Mouse (Mus musculus) hindbrain, embryonic 11.5 days (tissue): ENCODE results near the gene 1700056E22Rik. TPM values are rescaled to one million over a fixed set of nuclear protein-coding genes. Genes with fewer than 3 reads are reported as not detected.

Experiments
- ATAC-seq: fragments of 200-750 bp; cut with Nextera tagmentation; 2 replicates; pipeline ENCODE4 v1.8.0; 2017; ENCODE audit warnings: mild to moderate bottlenecking, moderate TSS enrichment, moderate library complexity; ENCODE audit not compliant: low FRiP score
- DNase-seq: peaks from one replicate; pipeline ENCODE4 v3.0.0-alpha.2; 2015; ENCODE audit warnings: low spot score
- H3K27ac ChIP-seq: fragments of 300-500 bp; sonication (generic); 2 replicates; pipeline ENCODE4 v1.5.1; 2014; ENCODE audit warnings: mild to moderate bottlenecking, low read depth, low read length
- H3K27me3 ChIP-seq: fragments of 300-500 bp; sonication (generic); 2 replicates; pipeline ENCODE4 v1.6.1; 2014; ENCODE audit warnings: mild to moderate bottlenecking, low read length, moderate library complexity, mixed read lengths; ENCODE audit not compliant: control insufficient read depth, insufficient read depth
- H3K36me3 ChIP-seq: fragments of 300-500 bp; sonication (generic); 2 replicates; pipeline ENCODE4 v1.6.1; 2014; ENCODE audit warnings: mild to moderate bottlenecking, low read length, moderate library complexity, mixed read lengths; ENCODE audit not compliant: control insufficient read depth, insufficient read depth
- H3K4me1 ChIP-seq: fragments of 300-500 bp; sonication (generic); replicated peaks from 2 replicates; pipeline ENCODE4 v1.6.1; 2014; ENCODE audit warnings: low read length, mixed read lengths; ENCODE audit not compliant: control insufficient read depth, insufficient read depth
- H3K4me2 ChIP-seq: fragments of 300-500 bp; sonication (generic); replicated peaks from 2 replicates; pipeline ENCODE4 v1.6.1; 2014; ENCODE audit warnings: mild to moderate bottlenecking, low read depth, low read length
- H3K4me3 ChIP-seq: fragments of 300-500 bp; sonication (generic); 2 replicates; pipeline ENCODE4 v1.5.1; 2014; ENCODE audit warnings: low read depth, low read length
- H3K9ac ChIP-seq: fragments of 300-500 bp; sonication (generic); 2 replicates; pipeline ENCODE4 v1.6.1; 2014; ENCODE audit warnings: low read depth, low read length
- H3K9me3 ChIP-seq: fragments of 300-500 bp; sonication (generic); 2 replicates; pipeline ENCODE4 v1.6.1; 2016; ENCODE audit warnings: low read length; ENCODE audit not compliant: control insufficient read depth
- WGBS: fragments of 180-500 bp; shearing (Covaris S2); extraction: QIAGEN DNeasy Blood & Tissue Kit; methylation state at CpG from one replicate; pipeline ENCODE4 v1.1.7; 2014; 5-methylcytosine and 5-hydroxymethylcytosine counted together
- polyA plus RNA-seq: library from polyadenylated mRNA; unstranded; fragments of >200 nt; fragmentation: Nextera tagmentation; extraction: Ambion mirVana; gene quantifications from 2 replicates; pipeline ENCODE4 v1.2.1, GENCODE M21; 2014

Gene 1700056E22Rik
- polyA plus RNA-seq, 1 experiment from 2014 or later = 2.2 TPM

GRCm38 (mm10) chr1:184043391-184043790 is 9.3 kb upstream of the 1700056E22Rik start:
- no peaks in the 10 kb centered on the region for H3K9me3 ChIP-seq
- 83% methylated on average over 6 of the region's 6 CpGs for WGBS
- H3K27ac ChIP-seq = no peak overlapping the region
- DNase-seq (no peak), ATAC-seq (no peak)
- no peaks in the 10 kb centered on the region for H3K27me3 ChIP-seq
- no peaks in the 10 kb centered on the region for H3K36me3 ChIP-seq
- no peak overlapping the region for H3K9ac ChIP-seq
- H3K4me3 ChIP-seq = no peak overlapping the region
- H3K4me2 ChIP-seq = no peak overlapping the region
- H3K4me1 ChIP-seq = no peaks in the 10 kb centered on the region

GRCm38 (mm10) chr1:184042745-184043144 is 8.6 kb upstream of the 1700056E22Rik start:
- Histone ChIP-seq H3K4me3 (no peak overlapping the region), H3K4me1 (no peaks in the 10 kb centered on the region), H3K4me2 (no peak overlapping the region), H3K36me3 (no peaks in the 10 kb centered on the region), H3K27me3 (no peaks in the 10 kb centered on the region), H3K9me3 (no peaks in the 10 kb centered on the region), H3K27ac (no peak overlapping the region), H3K9ac (no peak overlapping the region)
- no peak for DNase-seq
- ATAC-seq = no peak
- WGBS = 80% methylated on average over 9 of the region's 9 CpGs

- WGBS = 74% methylated on average over 9 of the region's 9 CpGs
- ATAC-seq = no peak
- no peaks in the 10 kb centered on the region for H3K9me3 ChIP-seq
- no peak overlapping the region for H3K4me3 ChIP-seq
- H3K27ac ChIP-seq = no peak overlapping the region
- DNase-seq = no peak
- no peaks in the 10 kb centered on the region for H3K4me1 ChIP-seq
- H3K4me2 ChIP-seq = no peak overlapping the region
- H3K27me3 ChIP-seq = no peaks in the 10 kb centered on the region
- H3K9ac ChIP-seq = no peak overlapping the region
- no peaks in the 10 kb centered on the region for H3K36me3 ChIP-seq
These were observed 7.9 kb upstream of the 1700056E22Rik start for GRCm38 (mm10) chr1:184041778-184042573.

GRCm38 (mm10) chr1:184040906-184041305 is 6.8 kb upstream of the 1700056E22Rik start:
- DNase-seq (no peak), ATAC-seq (no peak)
- no peaks in the 10 kb centered on the region; the same call in 1 of the 2 replicates for H3K4me1 ChIP-seq
- H3K4me2 ChIP-seq = no peak overlapping the region
- H3K27ac ChIP-seq = no peak overlapping the region
- no peak overlapping the region for H3K9ac ChIP-seq
- H3K27me3 ChIP-seq = no peaks in the 10 kb centered on the region
- H3K4me3 ChIP-seq = no peak overlapping the region
- no peaks in the 10 kb centered on the region for H3K36me3 ChIP-seq
- no peaks in the 10 kb centered on the region for H3K9me3 ChIP-seq
- 88% methylated on average over 1 of the region's 1 CpGs for WGBS

- Histone ChIP-seq H3K27me3 (no peaks in the 10 kb centered on the region), H3K4me2 (no peak overlapping the region), H3K9me3 (no peaks in the 10 kb centered on the region), H3K36me3 (no peaks in the 10 kb centered on the region), H3K9ac (no peak overlapping the region), H3K4me1 (no peaks in the 10 kb centered on the region; the same call in 1 of the 2 replicates), H3K27ac (no peak overlapping the region), H3K4me3 (no peak overlapping the region)
- no peak for DNase-seq
- no peak for ATAC-seq
- WGBS = 80% methylated on average over 11 of the region's 11 CpGs
These were observed 6.1 kb upstream of the 1700056E22Rik start for GRCm38 (mm10) chr1:184040181-184040580.

GRCm38 (mm10) chr1:184039301-184039700 is 5.2 kb upstream of the 1700056E22Rik start:
- 92% methylated on average over 10 of the region's 10 CpGs for WGBS
- no peak overlapping the region for H3K9ac ChIP-seq
- no peak for ATAC-seq

GRCm38 (mm10) chr1:184037802-184038201 is 3.7 kb upstream of the 1700056E22Rik start:
- no peaks in the 10 kb centered on the region for H3K9me3 ChIP-seq
- ATAC-seq (no peak), DNase-seq (no peak)
- no peaks in the 10 kb centered on the region for H3K36me3 ChIP-seq
- no peaks in the 10 kb centered on the region for H3K27me3 ChIP-seq
- no peaks in the 10 kb centered on the region; the same call in 1 of the 2 replicates for H3K4me1 ChIP-seq
- H3K27ac ChIP-seq = no peak overlapping the region
- H3K4me3 ChIP-seq = no peak overlapping the region
- no peak overlapping the region for H3K4me2 ChIP-seq
- no peak overlapping the region for H3K9ac ChIP-seq
- 90% methylated on average over 4 of the region's 4 CpGs for WGBS

More at GRCm38 (mm10) chr1:184039301-184039700, 5.2 kb upstream of the 1700056E22Rik start:
- no peak for DNase-seq
- Histone ChIP-seq H3K4me1 (no peaks in the 10 kb centered on the region; the same call in 1 of the 2 replicates), H3K27me3 (no peaks in the 10 kb centered on the region), H3K9me3 (no peaks in the 10 kb centered on the region), H3K4me2 (no peak overlapping the region), H3K36me3 (no peaks in the 10 kb centered on the region), H3K27ac (no peak overlapping the region), H3K4me3 (no peak overlapping the region)

- WGBS = 8% methylated on average over 12 of the region's 12 CpGs
- peak overlapping the region; percentile 17; the same call in 1 of the 2 replicates for H3K27ac ChIP-seq
These were observed 1.3 kb upstream of the 1700056E22Rik start for GRCm38 (mm10) chr1:184035346-184035903.

More at GRCm38 (mm10) chr1:184035346-184035903, 1.3 kb upstream of the 1700056E22Rik start:
- Histone ChIP-seq H3K36me3 (no peaks in the 10 kb centered on the region), H3K4me3 (peak overlapping the region; percentile 58), H3K4me1 (no peaks in the 10 kb centered on the region; the same call in 1 of the 2 replicates), H3K9me3 (no peaks in the 10 kb centered on the region), H3K9ac (peak overlapping the region; percentile 52), H3K4me2 (peak overlapping the region; percentile 61), H3K27me3 (no peaks in the 10 kb centered on the region)
- peak; percentile 34 for DNase-seq
- no peak for ATAC-seq
